Mouse (Mus musculus) heart, adult 2 months (tissue): ENCODE data around the gene Cdh8. TPM values are rescaled to one million over a fixed set of nuclear protein-coding genes. Genes with fewer than 3 reads are reported as not detected.
"Not testable (repeated sequence)": the region's sequence is repeated elsewhere in the genome, so short reads cannot be mapped to it uniquely, and the experiment has no call there.

Source experiments
- DNase-seq, 2 experiments: peaks; one replicate each; pipeline ENCODE4 v3.0.0; 2021
- H3K27ac ChIP-seq: fragments of 200-600 bp; 2 replicates; pipeline ENCODE4 v1.8.1; 2022
- H3K27me3 ChIP-seq: fragments of 200-500 bp; 2 replicates; pipeline ENCODE4 v1.6.1; 2012; ENCODE audit warnings: mild to moderate bottlenecking, low read length, inconsistent platforms, mixed read lengths; ENCODE audit not compliant: control insufficient read depth, insufficient read depth
- H3K36me3 ChIP-seq: fragments of 200-500 bp; 2 replicates; pipeline ENCODE4 v1.6.1; 2012; ENCODE audit warnings: low read length, inconsistent platforms; ENCODE audit not compliant: control insufficient read depth, insufficient read depth
- H3K4me1 ChIP-seq: fragments of 200-500 bp; 2 replicates; pipeline ENCODE4 v1.6.1; 2011; ENCODE audit warnings: low read length; ENCODE audit not compliant: control insufficient read depth, insufficient read depth
- H3K4me3 ChIP-seq: fragments of 200-600 bp; 2 replicates; pipeline ENCODE4 v1.8.1; 2022
- H3K79me2 ChIP-seq: fragments of 200-500 bp; replicated peaks from 2 replicates; pipeline ENCODE4 v1.6.1; 2012; ENCODE audit warnings: mild to moderate bottlenecking, inconsistent platforms, low read length, moderate library complexity, mixed read lengths; ENCODE audit not compliant: control insufficient read depth, insufficient read depth
- H3K9ac ChIP-seq: fragments of 200-500 bp; 2 replicates; pipeline ENCODE4 v1.6.1; 2012; ENCODE audit warnings: low read depth, mild to moderate bottlenecking, control low read depth, inconsistent platforms, low read length, mixed read lengths
- CTCF ChIP-seq: fragments of 200-600 bp; IDR thresholded peaks from 2 replicates; pipeline ENCODE4 v1.8.1; 2022; ENCODE audit warnings: antibody characterized with exemption, mild to moderate bottlenecking, moderate library complexity
- EP300 ChIP-seq: fragments of 200-500 bp; IDR thresholded peaks from 2 replicates; pipeline ENCODE4 v1.6.1; 2011; ENCODE audit warnings: low read depth, low read length, control low read depth; ENCODE audit not compliant: insufficient read depth
- POLR2A ChIP-seq: fragments of 200-500 bp; IDR thresholded peaks from 2 replicates; pipeline ENCODE4 v1.6.1; 2011; ENCODE audit warnings: mild to moderate bottlenecking, low read depth, low read length, control low read depth; ENCODE audit not compliant: insufficient read depth
- WGBS: fragments of 180-500 bp; shearing (Covaris S2); methylation state at CpG from one replicate; pipeline ENCODE4 v1.1.7; 2018; 5-methylcytosine and 5-hydroxymethylcytosine counted together
- intact Hi-C: fragments of 180-260 bp; cut with DNase I; formaldehyde crosslinking; loops from one replicate; pipeline ENCODE4 v1.15.1; 2025
- polyA plus RNA-seq: library from polyadenylated mRNA; depleted of rRNA; stranded (reverse); fragments of >200 nt; gene quantifications from 2 replicates; pipeline ENCODE4 v1.2.3, GENCODE M21; 2012
- total RNA-seq, 2 experiments: library from RNA; stranded (reverse); gene quantifications; 2 replicates each; pipeline ENCODE4 v1.2.3; 2021

Cdh8 gene
- total and polyA plus RNA-seq, 3 experiments, result 0.08 to 0.42 (median 0.34) TPM

DNA sequence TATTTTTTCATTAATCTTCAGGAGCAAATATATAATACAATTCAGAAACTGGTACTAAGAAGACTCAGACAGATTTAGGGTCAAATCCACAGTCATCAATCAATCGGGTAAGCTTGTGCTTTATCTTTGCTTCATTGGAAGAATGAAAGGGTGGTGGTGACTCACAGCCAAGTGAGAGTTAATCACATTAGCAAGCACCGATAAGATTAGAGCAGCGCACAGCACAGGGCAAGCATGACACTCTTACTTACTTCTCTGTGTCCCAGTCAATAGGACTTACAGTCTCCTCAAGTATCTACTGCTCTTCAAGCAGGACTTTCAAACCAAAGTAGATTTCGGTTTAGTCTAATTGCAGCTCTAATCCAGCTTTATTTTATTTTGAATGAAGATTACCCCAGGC, 254.6 kb downstream of the Cdh8 start:
- H3K27ac ChIP-seq, result no peak overlapping the region
- no peak overlapping the region for H3K4me3 ChIP-seq
- no peaks in the 10 kb centered on the region for H3K36me3 ChIP-seq
- intact Hi-C loops, result no loop called here
- no peak for DNase-seq
- no peaks in the 10 kb centered on the region for H3K27me3 ChIP-seq
- no peaks in the 10 kb centered on the region for H3K79me2 ChIP-seq
- WGBS, result 24% methylated on average over 4 of the region's 4 CpGs
- TF ChIP-seq POLR2A, result no peak
- TF ChIP-seq CTCF, result no peak
- TF ChIP-seq EP300, result no peak
- H3K9ac ChIP-seq, result no peak overlapping the region
- H3K4me1 ChIP-seq, result no peaks in the 10 kb centered on the region

GRCm38 (mm10) chr8:99145436-99145835, 270.8 kb downstream of the Cdh8 start:
- Histone ChIP-seq H3K27me3 (no peaks in the 10 kb centered on the region), H3K36me3 (no peaks in the 10 kb centered on the region), H3K4me1 (no peaks in the 10 kb centered on the region), H3K4me3 (no peak overlapping the region), H3K9ac (no peak overlapping the region), H3K27ac (no peak overlapping the region), H3K79me2 (no peaks in the 10 kb centered on the region)
- WGBS, result 85% methylated on average over 6 of the region's 6 CpGs
- TF ChIP-seq CTCF, result no peak
- no peak for TF ChIP-seq POLR2A
- no peak for TF ChIP-seq EP300
- intact Hi-C loops, result no loop called here
- DNase-seq, result no peak

DNA sequence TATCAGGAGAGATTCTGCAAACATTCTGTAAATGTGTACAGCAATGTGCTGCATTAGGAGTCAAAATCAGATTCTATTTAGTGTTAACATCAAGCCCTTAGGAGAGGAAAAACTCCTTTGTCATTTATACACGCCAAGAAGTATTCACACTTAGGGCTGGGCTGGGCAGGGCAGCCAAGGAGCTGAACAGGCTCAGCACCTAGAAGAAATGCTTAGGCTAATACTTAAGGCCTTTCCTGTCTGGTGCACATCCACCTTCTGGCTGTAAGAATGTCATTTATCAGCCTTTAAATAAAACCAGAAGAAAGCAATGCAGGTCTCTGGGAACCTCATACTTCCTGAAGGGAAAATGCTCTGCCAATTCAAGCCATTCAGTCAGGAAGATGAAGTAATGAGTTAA, 271.5 kb downstream of the Cdh8 start:
- H3K79me2 ChIP-seq, H3K4me3 ChIP-seq, H3K36me3 ChIP-seq, intact Hi-C loops, H3K27me3 ChIP-seq, H3K4me1 ChIP-seq, DNase-seq, H3K27ac ChIP-seq, H3K9ac ChIP-seq: not testable (repeated sequence)
- WGBS, result 34% methylated on average over 1 of the region's 1 CpGs

DNA sequence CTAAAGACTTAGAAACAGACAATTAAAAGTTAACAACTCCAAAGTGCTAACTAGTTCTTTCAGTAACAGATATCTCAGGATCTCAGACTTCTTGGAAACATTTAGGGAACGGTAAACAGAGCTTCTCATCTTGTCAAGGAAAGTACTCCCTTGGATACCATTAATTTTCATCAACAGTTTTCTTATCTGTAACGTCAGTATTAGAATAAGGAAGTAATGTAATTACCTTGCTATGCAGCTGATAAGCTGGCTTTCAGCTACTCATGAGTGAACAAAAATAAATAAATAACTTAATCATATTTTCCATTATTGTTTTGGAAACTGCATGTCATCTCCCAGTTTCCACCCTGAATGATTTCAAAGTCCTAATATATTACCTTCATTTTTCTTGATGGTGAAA, 317.8 kb downstream of the Cdh8 start:
- H3K27ac ChIP-seq, result no peak overlapping the region
- H3K9ac ChIP-seq, result no peak overlapping the region
- WGBS, result 29% methylated on average over 2 of the region's 2 CpGs
- H3K4me3 ChIP-seq, result no peak overlapping the region
- intact Hi-C loops, result no loop called here
- no peak for DNase-seq
- no peaks in the 10 kb centered on the region for H3K4me1 ChIP-seq
- no peaks in the 10 kb centered on the region for H3K36me3 ChIP-seq
- no peaks in the 10 kb centered on the region for H3K27me3 ChIP-seq
- TF ChIP-seq CTCF (no peak), EP300 (no peak), POLR2A (no peak)
- H3K79me2 ChIP-seq, result no peaks in the 10 kb centered on the region

- no peak for TF ChIP-seq EP300
- no peak for TF ChIP-seq CTCF
- no peak for TF ChIP-seq POLR2A
- Histone ChIP-seq H3K9ac (no peak overlapping the region), H3K27ac (no peak overlapping the region), H3K4me3 (no peak overlapping the region), H3K36me3 (no peaks in the 10 kb centered on the region), H3K79me2 (no peaks in the 10 kb centered on the region), H3K4me1 (no peaks in the 10 kb centered on the region), H3K27me3 (no peaks in the 10 kb centered on the region)
- intact Hi-C loops, result no loop called here
- DNase-seq, result no peak
Observed at GRCm38 (mm10) chr8:99051344-99051743, 364.9 kb downstream of the Cdh8 start.

DNA sequence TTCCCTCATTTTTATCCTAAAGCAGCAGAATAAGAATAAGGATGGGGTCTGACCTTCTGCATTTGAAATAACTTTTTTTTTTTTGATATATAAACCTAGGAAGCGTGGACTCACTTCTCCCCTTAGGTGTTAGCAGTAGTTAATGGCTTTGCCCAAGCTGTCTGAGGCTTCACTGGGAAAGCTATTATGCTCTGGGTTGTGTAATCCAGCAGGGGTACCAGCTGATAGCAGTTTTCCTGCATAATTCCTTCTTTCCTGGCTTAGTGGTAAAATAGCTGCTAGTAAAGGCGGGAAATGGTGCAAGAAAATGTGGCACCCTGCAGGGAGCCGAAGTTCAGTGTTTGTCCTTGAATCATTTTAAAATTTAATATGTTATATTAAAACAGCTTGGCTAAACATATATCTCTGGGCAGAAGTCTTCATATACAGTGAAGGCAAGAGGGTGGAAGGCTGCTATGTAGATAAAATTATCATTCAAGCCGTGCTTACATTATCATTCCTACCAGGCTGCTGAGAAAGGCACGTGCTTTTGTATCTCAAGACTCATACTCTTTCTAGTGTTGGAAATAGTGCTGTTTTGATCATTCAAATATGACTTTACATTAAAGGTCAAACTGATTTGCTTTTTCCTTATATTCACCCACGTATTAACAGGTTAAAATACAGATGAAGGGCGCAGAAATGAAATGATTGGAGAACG, 367.5 kb downstream of the Cdh8 start:
- H3K27me3 ChIP-seq, result no peaks in the 10 kb centered on the region
- no peak for TF ChIP-seq CTCF
- TF ChIP-seq POLR2A, result no peak
- TF ChIP-seq EP300, result no peak
- no peaks in the 10 kb centered on the region for H3K79me2 ChIP-seq
- WGBS, result 53% methylated on average over 8 of the region's 8 CpGs
- intact Hi-C loops, result no loop called here
- no peak overlapping the region for H3K4me3 ChIP-seq
- no peak overlapping the region for H3K9ac ChIP-seq
- no peak for DNase-seq
- H3K27ac ChIP-seq, result no peak overlapping the region
- H3K36me3 ChIP-seq, result no peaks in the 10 kb centered on the region
- no peaks in the 10 kb centered on the region for H3K4me1 ChIP-seq
